Mouse (Mus musculus) liver, embryonic 11.5 days (tissue): Measurements from ENCODE around the gene Cxcl10. TPM values are rescaled to one million over a fixed set of nuclear protein-coding genes. Genes with fewer than 3 reads are reported as not detected.

Experiments
- ATAC-seq: fragments of 200-750 bp; cut with Nextera tagmentation; replicated peaks from 2 replicates; pipeline ENCODE4 v1.8.0; 2017; ENCODE audit warnings: moderate number of reproducible peaks, mild to moderate bottlenecking, moderate TSS enrichment, moderate library complexity; ENCODE audit not compliant: low FRiP score
- DNase-seq: peaks from one replicate; pipeline ENCODE4 v3.0.0-alpha.2; 2017; ENCODE audit warnings: low spot score
- H3K27ac ChIP-seq: fragments of 300-500 bp; sonication (generic); 2 replicates; pipeline ENCODE4 v1.5.1; 2014; ENCODE audit warnings: mild to moderate bottlenecking, low read depth, low read length, control low read depth
- H3K27me3 ChIP-seq: fragments of 300-500 bp; sonication (generic); replicated peaks from 2 replicates; pipeline ENCODE4 v1.6.1; 2014; ENCODE audit warnings: low read length, mixed read lengths; ENCODE audit not compliant: control insufficient read depth, insufficient read depth
- H3K36me3 ChIP-seq: fragments of 300-500 bp; sonication (generic); 2 replicates; pipeline ENCODE4 v1.6.1; 2014; ENCODE audit warnings: mild to moderate bottlenecking, low read length, moderate library complexity, mixed read lengths; ENCODE audit not compliant: control insufficient read depth, insufficient read depth
- H3K4me1 ChIP-seq: fragments of 300-500 bp; sonication (generic); replicated peaks from 2 replicates; pipeline ENCODE4 v1.6.1; 2014; ENCODE audit warnings: low read length, mixed read lengths; ENCODE audit not compliant: control insufficient read depth, insufficient read depth
- H3K4me2 ChIP-seq: fragments of 300-500 bp; sonication (generic); 2 replicates; pipeline ENCODE4 v1.6.1; 2014; ENCODE audit warnings: mild to moderate bottlenecking, control low read depth, moderate library complexity
- H3K4me3 ChIP-seq: fragments of 300-500 bp; sonication (generic); 2 replicates; pipeline ENCODE4 v1.5.1; 2014; ENCODE audit warnings: low read depth, low read length, control low read depth
- H3K9ac ChIP-seq: fragments of 300-500 bp; sonication (generic); 2 replicates; pipeline ENCODE4 v1.6.1; 2014; ENCODE audit warnings: low read depth, low read length, control low read depth
- H3K9me3 ChIP-seq: fragments of 300-500 bp; sonication (generic); 2 replicates; pipeline ENCODE4 v1.6.1; 2016; ENCODE audit warnings: low read length, inconsistent platforms, mixed read lengths; ENCODE audit not compliant: control insufficient read depth
- WGBS: fragments of 180-500 bp; shearing (Covaris S2); extraction: QIAGEN DNeasy Blood & Tissue Kit; methylation state at CpG from one replicate; pipeline ENCODE4 v1.1.7; 2014; 5-methylcytosine and 5-hydroxymethylcytosine counted together
- polyA plus RNA-seq: library from polyadenylated mRNA; unstranded; fragments of >200 nt; fragmentation: Nextera tagmentation; extraction: Ambion mirVana; gene quantifications from 2 replicates; pipeline ENCODE4 v1.2.1, GENCODE M21; 2014

Cxcl10 gene
- polyA plus RNA-seq, 1 experiment from 2014 or later: 6.0 TPM

- WGBS: 28% methylated on average over 6 of the region's 6 CpGs
- Histone ChIP-seq H3K36me3 (no peaks in the 10 kb centered on the region), H3K27me3 (peaks cover 21% of the 10 kb centered on the region), H3K4me2 (no peak overlapping the region), H3K9ac (no peak overlapping the region), H3K9me3 (no peaks in the 10 kb centered on the region), H3K4me3 (no peak overlapping the region), H3K4me1 (peaks cover 2% of the 10 kb centered on the region; the same call in 1 of the 2 replicates), H3K27ac (no peak overlapping the region)
- ATAC-seq: 0 out of 2 replicates have a peak, but pooled peaks have one; percentile 32
- DNase-seq: no peak
Observed at GRCm38 (mm10) chr5:92386643-92387042, 38.0 kb upstream of the Cxcl10 start.

GRCm38 (mm10) chr5:92386102-92386501, 37.4 kb upstream of the Cxcl10 start:
- no peak overlapping the region for H3K4me2 ChIP-seq
- WGBS: 72% methylated on average over 5 of the region's 5 CpGs
- no peak for ATAC-seq
- H3K4me3 ChIP-seq: no peak overlapping the region
- no peaks in the 10 kb centered on the region for H3K36me3 ChIP-seq
- H3K4me1 ChIP-seq: peaks cover 2% of the 10 kb centered on the region; the same call in 1 of the 2 replicates
- no peak overlapping the region for H3K9ac ChIP-seq
- no peak overlapping the region for H3K27ac ChIP-seq
- no peak for DNase-seq
- H3K27me3 ChIP-seq: peaks cover 15% of the 10 kb centered on the region
- no peaks in the 10 kb centered on the region for H3K9me3 ChIP-seq

- H3K9me3 ChIP-seq: no peaks in the 10 kb centered on the region
- no peaks in the 10 kb centered on the region for H3K36me3 ChIP-seq
- H3K27me3 ChIP-seq: peaks cover 5% of the 10 kb centered on the region
- H3K4me3 ChIP-seq: no peak overlapping the region
- 36% methylated on average over 7 of the region's 7 CpGs for WGBS
- H3K9ac ChIP-seq: no peak overlapping the region
- no peak for DNase-seq
- H3K4me1 ChIP-seq: peaks cover 2% of the 10 kb centered on the region; the same call in 1 of the 2 replicates
- H3K27ac ChIP-seq: no peak overlapping the region
- peak; percentile 46; the same call in 1 of the 2 replicates for ATAC-seq
- H3K4me2 ChIP-seq: no peak overlapping the region
Observed at GRCm38 (mm10) chr5:92384855-92385254, 36.2 kb upstream of the Cxcl10 start.

- Histone ChIP-seq H3K4me2 (no peak overlapping the region), H3K9ac (no peak overlapping the region), H3K9me3 (no peaks in the 10 kb centered on the region), H3K4me1 (peaks cover 2% of the 10 kb centered on the region; the same call in 1 of the 2 replicates), H3K36me3 (no peaks in the 10 kb centered on the region), H3K27me3 (peaks cover 2% of the 10 kb centered on the region; the same call in 1 of the 2 replicates), H3K4me3 (no peak overlapping the region), H3K27ac (no peak overlapping the region)
- 78% methylated on average over 7 of the region's 7 CpGs for WGBS
- ATAC-seq (no peak), DNase-seq (no peak)
Observed at GRCm38 (mm10) chr5:92383747-92384146, 35.1 kb upstream of the Cxcl10 start.

- no peaks in the 10 kb centered on the region for H3K9me3 ChIP-seq
- H3K9ac ChIP-seq: no peak overlapping the region
- no peak for ATAC-seq
- H3K27ac ChIP-seq: no peak overlapping the region
- H3K4me3 ChIP-seq: no peak overlapping the region
- WGBS: 52% methylated on average over 9 of the region's 9 CpGs
- H3K4me1 ChIP-seq: peaks cover 2% of the 10 kb centered on the region; the same call in 1 of the 2 replicates
- no peaks in the 10 kb centered on the region for H3K27me3 ChIP-seq
- no peak overlapping the region for H3K4me2 ChIP-seq
- DNase-seq: no peak
- H3K36me3 ChIP-seq: no peaks in the 10 kb centered on the region
Observed at GRCm38 (mm10) chr5:92382349-92382679, 33.6 kb upstream of the Cxcl10 start.

GRCm38 (mm10) chr5:92381550-92382348, 33.1 kb upstream of the Cxcl10 start:
- H3K4me3 ChIP-seq: no peak overlapping the region
- H3K27ac ChIP-seq: no peak overlapping the region; the same call in 1 of the 2 replicates
- no peak overlapping the region for H3K9ac ChIP-seq
- 27% methylated on average over 12 of the region's 12 CpGs for WGBS
- no peaks in the 10 kb centered on the region for H3K9me3 ChIP-seq
- H3K4me1 ChIP-seq: peaks cover 2% of the 10 kb centered on the region; the same call in 1 of the 2 replicates
- H3K36me3 ChIP-seq: no peaks in the 10 kb centered on the region
- H3K27me3 ChIP-seq: no peaks in the 10 kb centered on the region
- ATAC-seq (peak; percentile 70), DNase-seq (no peak)
- H3K4me2 ChIP-seq: no peak overlapping the region

GRCm38 (mm10) chr5:92376795-92377405, 28.2 kb upstream of the Cxcl10 start:
- 47% methylated on average over 13 of the region's 13 CpGs for WGBS
- Histone ChIP-seq H3K4me1 (peaks cover 15% of the 10 kb centered on the region), H3K9me3 (no peaks in the 10 kb centered on the region), H3K9ac (no peak overlapping the region), H3K27ac (no peak overlapping the region), H3K4me2 (no peak overlapping the region), H3K27me3 (no peaks in the 10 kb centered on the region), H3K4me3 (no peak overlapping the region), H3K36me3 (no peaks in the 10 kb centered on the region)
- no peak for ATAC-seq
- DNase-seq: no peak

GRCm38 (mm10) chr5:92375368-92375767, 26.7 kb upstream of the Cxcl10 start:
- 55% methylated on average over 17 of the region's 17 CpGs for WGBS
- Histone ChIP-seq H3K27ac (no peak overlapping the region), H3K27me3 (no peaks in the 10 kb centered on the region), H3K4me2 (peak overlapping the region; percentile 38), H3K4me3 (no peak overlapping the region), H3K36me3 (no peaks in the 10 kb centered on the region), H3K9me3 (no peaks in the 10 kb centered on the region), H3K9ac (no peak overlapping the region), H3K4me1 (peaks cover 15% of the 10 kb centered on the region)
- peak; percentile 35; the same call in 1 of the 2 replicates for ATAC-seq
- no peak for DNase-seq
